In genomic region chr5:67241713-67242112, GRCm38 (mm10) we compare ENCODE assay signal across 25 mouse cellular contexts. TPM values are rescaled to one million over a fixed set of nuclear protein-coding genes. Genes with fewer than 3 reads are reported as not detected.
DNase-seq lines count a peak whose midpoint lies in the region; ATAC-seq lines count a peak whose summit lies in the region.
"Had no signal": no experiment of that assay in that cellular context is flagged by ENCODE, and none has a peak within 500 bp of the region (broad histone marks: within the 10 kb centered on the region; RNA-seq: fewer than 3 reads in every experiment).

No protein-coding gene starts in this region.

- no peak overlapping the region for H3K4me3 ChIP-seq in embryonic facial prominence, embryonic 14.5 days (ENCODE audit: low read depth, low read length)
- H3K4me3 ChIP-seq in embryonic facial prominence, embryonic 10.5 days, result no peak overlapping the region
- no peak overlapping the region for H3K4me3 ChIP-seq in hindbrain, embryonic 11.5 days (ENCODE audit: low read depth, low read length)
- no peak overlapping the region for H3K4me3 ChIP-seq in hindbrain, embryonic 10.5 days
- no peak overlapping the region for H3K4me3 ChIP-seq in intestine, embryonic 14.5 days (ENCODE audit: low read depth, low read length)
- no peak overlapping the region for H3K4me3 ChIP-seq in intestine, embryonic 16.5 days (ENCODE audit: low read length)
- no peak overlapping the region for H3K4me3 ChIP-seq in neural tube, embryonic 11.5 days (ENCODE audit: low read depth, low read length)
- H3K4me3 ChIP-seq: embryonic facial prominence, embryonic 13.5 days; forebrain, embryonic 13.5 days; forebrain, embryonic 15.5 days had no signal

- WGBS in embryonic facial prominence, embryonic 14.5 days, result 56% methylated on average over 6 of the region's 6 CpGs
- 55% methylated on average over 6 of the region's 6 CpGs for WGBS in embryonic facial prominence, embryonic 10.5 days
- 62% methylated on average over 6 of the region's 6 CpGs for WGBS in hindbrain, embryonic 11.5 days
- WGBS in hindbrain, embryonic 10.5 days, result 62% methylated on average over 6 of the region's 6 CpGs
- 79% methylated on average over 6 of the region's 6 CpGs for WGBS in intestine, embryonic 14.5 days
- WGBS in intestine, embryonic 16.5 days, result 80% methylated on average over 6 of the region's 6 CpGs
- 63% methylated on average over 6 of the region's 6 CpGs for WGBS in neural tube, embryonic 11.5 days

- H3K27me3 ChIP-seq in embryonic facial prominence, embryonic 14.5 days (replicated peaks; ENCODE audit: control insufficient read depth, insufficient read depth, low read length), result no peaks in the 10 kb centered on the region; the same call in 1 of the 2 replicates
- H3K27me3 ChIP-seq in embryonic facial prominence, embryonic 10.5 days (replicated peaks; ENCODE audit: low read depth, poor library complexity, severe bottlenecking), result peaks cover 18% of the 10 kb centered on the region
- no peaks in the 10 kb centered on the region; the same call in 1 of the 2 replicates for H3K27me3 ChIP-seq in hindbrain, embryonic 11.5 days (ENCODE audit: control insufficient read depth, insufficient read depth, low read length)
- H3K27me3 ChIP-seq in hindbrain, embryonic 10.5 days (ENCODE audit: insufficient read depth, poor library complexity, severe bottlenecking), result peaks cover 19% of the 10 kb centered on the region
- H3K27me3 ChIP-seq in intestine, embryonic 14.5 days (replicated peaks; ENCODE audit: control insufficient read depth, insufficient read depth, low read length), result 0 out of 2 replicates have a peak, but pooled peaks cover 2% of the 10 kb centered on the region
- no peaks in the 10 kb centered on the region; the same call in 1 of the 2 replicates for H3K27me3 ChIP-seq in intestine, embryonic 16.5 days (replicated peaks; ENCODE audit: control insufficient read depth, insufficient read depth, low read length)
- no peaks in the 10 kb centered on the region for H3K27me3 ChIP-seq in neural tube, embryonic 11.5 days (ENCODE audit: control insufficient read depth, insufficient read depth, low read length)
- H3K27me3 ChIP-seq: CH12.LX; forebrain, embryonic 13.5 days; forebrain, embryonic 15.5 days had no signal

- ATAC-seq in embryonic facial prominence, embryonic 14.5 days (ENCODE audit: low read depth), result no peak
- ATAC-seq in hindbrain, embryonic 11.5 days (ENCODE audit: low FRiP score), result peak; percentile 38; the same call in 1 of the 2 replicates
- ATAC-seq in intestine, embryonic 14.5 days (replicated peaks; ENCODE audit: low FRiP score, low TSS enrichment, low read depth), result no peak
- ATAC-seq in intestine, embryonic 16.5 days, result no peak
- peak; percentile 31; the same call in 1 of the 2 replicates for ATAC-seq in neural tube, embryonic 11.5 days (ENCODE audit: insufficient read depth, low FRiP score, low TSS enrichment)
- ATAC-seq: activated CD4-positive, CD25-positive, alpha-beta regulatory T cell, adult 4 months; CD4-positive, CD25-positive, alpha-beta regulatory T cell, adult 4 months; forebrain, embryonic 13.5 days; forebrain, embryonic 15.5 days; Patski had no signal

- no peak overlapping the region for H3K4me2 ChIP-seq in embryonic facial prominence, embryonic 14.5 days (ENCODE audit: low read depth, low read length)
- no peak overlapping the region for H3K4me2 ChIP-seq in hindbrain, embryonic 11.5 days (replicated peaks; ENCODE audit: low read depth, low read length)
- H3K4me2 ChIP-seq in intestine, embryonic 14.5 days (ENCODE audit: low read length), result no peak overlapping the region
- no peak overlapping the region for H3K4me2 ChIP-seq in intestine, embryonic 16.5 days (ENCODE audit: low read depth, low read length)
- H3K4me2 ChIP-seq in neural tube, embryonic 11.5 days (ENCODE audit: low read depth), result no peak overlapping the region
- H3K4me2 ChIP-seq: embryonic facial prominence, embryonic 13.5 days; forebrain, embryonic 13.5 days; forebrain, embryonic 15.5 days had no signal

- H3K9ac ChIP-seq in embryonic facial prominence, embryonic 14.5 days (ENCODE audit: low read depth, low read length), result no peak overlapping the region
- H3K9ac ChIP-seq in hindbrain, embryonic 11.5 days (ENCODE audit: low read depth, low read length), result no peak overlapping the region
- H3K9ac ChIP-seq in intestine, embryonic 14.5 days (ENCODE audit: low read length), result no peak overlapping the region
- no peak overlapping the region for H3K9ac ChIP-seq in intestine, embryonic 16.5 days (ENCODE audit: low read depth, low read length)
- H3K9ac ChIP-seq in neural tube, embryonic 11.5 days (ENCODE audit: low read length), result no peak overlapping the region
- H3K9ac ChIP-seq: embryonic facial prominence, embryonic 13.5 days; forebrain, embryonic 13.5 days; forebrain, embryonic 15.5 days had no signal

- H3K4me1 ChIP-seq in embryonic facial prominence, embryonic 14.5 days (ENCODE audit: control insufficient read depth, insufficient read depth, low read length), result no peaks in the 10 kb centered on the region
- no peaks in the 10 kb centered on the region for H3K4me1 ChIP-seq in embryonic facial prominence, embryonic 10.5 days
- no peaks in the 10 kb centered on the region for H3K4me1 ChIP-seq in hindbrain, embryonic 11.5 days (replicated peaks; ENCODE audit: control insufficient read depth, insufficient read depth, low read length)
- H3K4me1 ChIP-seq in hindbrain, embryonic 10.5 days (replicated peaks), result no peaks in the 10 kb centered on the region
- H3K4me1 ChIP-seq in intestine, embryonic 14.5 days (replicated peaks; ENCODE audit: control insufficient read depth, insufficient read depth, low read length), result no peaks in the 10 kb centered on the region
- no peaks in the 10 kb centered on the region for H3K4me1 ChIP-seq in intestine, embryonic 16.5 days (ENCODE audit: control insufficient read depth, insufficient read depth, low read length)
- H3K4me1 ChIP-seq in neural tube, embryonic 11.5 days (ENCODE audit: control insufficient read depth, insufficient read depth, low read length), result no peaks in the 10 kb centered on the region
- H3K4me1 ChIP-seq: embryonic facial prominence, embryonic 13.5 days; forebrain, embryonic 13.5 days; forebrain, embryonic 15.5 days had no signal

- H3K9me3 ChIP-seq in embryonic facial prominence, embryonic 14.5 days (ENCODE audit: control insufficient read depth, low read length), result no peaks in the 10 kb centered on the region
- no peaks in the 10 kb centered on the region for H3K9me3 ChIP-seq in embryonic facial prominence, embryonic 10.5 days
- H3K9me3 ChIP-seq in hindbrain, embryonic 11.5 days (ENCODE audit: control insufficient read depth, low read length), result no peaks in the 10 kb centered on the region
- H3K9me3 ChIP-seq in hindbrain, embryonic 10.5 days, result no peaks in the 10 kb centered on the region
- no peaks in the 10 kb centered on the region for H3K9me3 ChIP-seq in intestine, embryonic 14.5 days (ENCODE audit: control insufficient read depth, low read length)
- H3K9me3 ChIP-seq in intestine, embryonic 16.5 days (ENCODE audit: control insufficient read depth, low read length), result no peaks in the 10 kb centered on the region
- no peaks in the 10 kb centered on the region for H3K9me3 ChIP-seq in neural tube, embryonic 11.5 days (ENCODE audit: control insufficient read depth, low read length)
- H3K9me3 ChIP-seq: embryonic facial prominence, embryonic 13.5 days; forebrain, embryonic 13.5 days; forebrain, embryonic 15.5 days; G1E had no signal

- no peaks in the 10 kb centered on the region for H3K36me3 ChIP-seq in embryonic facial prominence, embryonic 14.5 days (ENCODE audit: control insufficient read depth, insufficient read depth, low read length)
- H3K36me3 ChIP-seq in embryonic facial prominence, embryonic 10.5 days (replicated peaks), result no peaks in the 10 kb centered on the region
- H3K36me3 ChIP-seq in hindbrain, embryonic 11.5 days (ENCODE audit: control insufficient read depth, insufficient read depth, low read length), result no peaks in the 10 kb centered on the region
- H3K36me3 ChIP-seq in hindbrain, embryonic 10.5 days, result no peaks in the 10 kb centered on the region
- no peaks in the 10 kb centered on the region for H3K36me3 ChIP-seq in intestine, embryonic 14.5 days (ENCODE audit: control insufficient read depth, insufficient read depth, low read length)
- H3K36me3 ChIP-seq in intestine, embryonic 16.5 days (ENCODE audit: control insufficient read depth, insufficient read depth, low read length), result no peaks in the 10 kb centered on the region
- no peaks in the 10 kb centered on the region for H3K36me3 ChIP-seq in neural tube, embryonic 11.5 days (ENCODE audit: control insufficient read depth, insufficient read depth, low read length)
- H3K36me3 ChIP-seq: embryonic facial prominence, embryonic 13.5 days; forebrain, embryonic 15.5 days; G1E had no signal

- peak; percentile 25 for DNase-seq in embryonic facial prominence, embryonic 14.5 days (ENCODE audit: low spot score)
- DNase-seq in embryonic facial prominence, embryonic 10.5 days (ENCODE audit: low spot score), result no peak
- no peak for DNase-seq in hindbrain, embryonic 11.5 days (ENCODE audit: low spot score)
- DNase-seq in hindbrain, embryonic 10.5 days (ENCODE audit: low spot score), result no peak
- peak; percentile 44 for DNase-seq in intestine, embryonic 14.5 days (ENCODE audit: low spot score)
- peak; percentile 32 for DNase-seq in neural tube, embryonic 11.5 days (ENCODE audit: low spot score)
- DNase-seq in neural tube, embryonic 10.5 days (ENCODE audit: extremely low spot score, low spot score), result no peak
- DNase-seq: adrenal gland, adult 8-10 months; adrenal gland, postnatal 14 days; adrenal gland, postnatal 36 days; B cell, adult 2 months; cerebellum, adult 11-12 months; cerebellum, adult 2 months; cerebellum, adult 9-10 months; cerebellum, postnatal 10 days; cerebellum, postnatal 25 days had no signal

- no peak overlapping the region for H3K27ac ChIP-seq in embryonic facial prominence, embryonic 14.5 days (replicated peaks; ENCODE audit: low read depth, low read length)
- H3K27ac ChIP-seq in embryonic facial prominence, embryonic 10.5 days (replicated peaks), result no peak overlapping the region
- H3K27ac ChIP-seq in hindbrain, embryonic 11.5 days (ENCODE audit: low read depth, low read length), result no peak overlapping the region
- no peak overlapping the region for H3K27ac ChIP-seq in hindbrain, embryonic 10.5 days
- H3K27ac ChIP-seq in intestine, embryonic 14.5 days (ENCODE audit: low read depth), result no peak overlapping the region
- no peak overlapping the region for H3K27ac ChIP-seq in intestine, embryonic 16.5 days (ENCODE audit: low read length)
- H3K27ac ChIP-seq in neural tube, embryonic 11.5 days (ENCODE audit: low read depth, low read length), result no peak overlapping the region
- H3K27ac ChIP-seq: embryonic facial prominence, embryonic 13.5 days; forebrain, embryonic 13.5 days; forebrain, embryonic 15.5 days had no signal

RNA-seq across cellular contexts. Expression of gene Tmem33, which starts 18.7 kb away (rescaled TPM):
- 73.0 and 78.9 TPM in 2 replicates for polyA plus RNA-seq in embryonic facial prominence, embryonic 14.5 days (2014; fragmentation: Nextera tagmentation; extraction: Ambion mirVana)
- polyA plus RNA-seq in embryonic facial prominence, embryonic 10.5 days (2016; fragmentation: Nextera tagmentation; extraction: Ambion mirVana), result 106 and 117 TPM in 2 replicates
- polyA plus RNA-seq in hindbrain, embryonic 11.5 days (2014; fragmentation: Nextera tagmentation; extraction: Ambion mirVana), result 112 and 118 TPM in 2 replicates
- 118 and 120 TPM in 2 replicates for polyA plus RNA-seq in hindbrain, embryonic 10.5 days (2016; fragmentation: Nextera tagmentation; extraction: Ambion mirVana)
- polyA plus RNA-seq in intestine, embryonic 14.5 days (2014; fragmentation: Nextera tagmentation; extraction: Ambion mirVana), result 85.9 and 87.8 TPM in 2 replicates
- 127 and 132 TPM in 2 replicates for polyA plus RNA-seq in intestine, embryonic 16.5 days (2015; fragmentation: Nextera tagmentation; extraction: Ambion mirVana)
- polyA plus RNA-seq in neural tube, embryonic 11.5 days (2014; fragmentation: Nextera tagmentation; extraction: Ambion mirVana), result 101 and 104 TPM in 2 replicates

Comparison
In these comparisons a context has a peak if more than half of its experiments do, and no peak if none do; other contexts are left out.
1. DNase-seq: peak in embryonic facial prominence, embryonic 14.5 days (single experiment), intestine, embryonic 14.5 days (single experiment) and neural tube, embryonic 11.5 days (single experiment); none in embryonic facial prominence, embryonic 10.5 days (single experiment), hindbrain, embryonic 11.5 days (single experiment), hindbrain, embryonic 10.5 days (single experiment) and neural tube, embryonic 10.5 days (single experiment).
2. ATAC-seq: peak in hindbrain, embryonic 11.5 days (single experiment) and neural tube, embryonic 11.5 days (single experiment); none in embryonic facial prominence, embryonic 14.5 days (single experiment), intestine, embryonic 14.5 days (single experiment) and intestine, embryonic 16.5 days (single experiment).